Mouse (Mus musculus): ENCODE data around the gene Gm45753.

GRCm38 (mm10) chr8:45345031-45345430 is 36.8 kb upstream of the Gm45753 start:
- TF ChIP-seq EP300 (IDR thresholded peaks at IDR 0.05; ENCODE audit: insufficient read depth, low read depth, low read length) (no peak), POLR2A (IDR thresholded peaks at IDR 0.05; ENCODE audit: insufficient read depth, low read length) (no peak)
